Mouse (Mus musculus): ENCODE measurements at regions not wholly inside any gene's neighbourhood (a gene's known extent, or its start where the extent isn't known, plus 50 kb on each side); places are given as distances from the start of the nearest gene placed in this dataset.

DNA sequence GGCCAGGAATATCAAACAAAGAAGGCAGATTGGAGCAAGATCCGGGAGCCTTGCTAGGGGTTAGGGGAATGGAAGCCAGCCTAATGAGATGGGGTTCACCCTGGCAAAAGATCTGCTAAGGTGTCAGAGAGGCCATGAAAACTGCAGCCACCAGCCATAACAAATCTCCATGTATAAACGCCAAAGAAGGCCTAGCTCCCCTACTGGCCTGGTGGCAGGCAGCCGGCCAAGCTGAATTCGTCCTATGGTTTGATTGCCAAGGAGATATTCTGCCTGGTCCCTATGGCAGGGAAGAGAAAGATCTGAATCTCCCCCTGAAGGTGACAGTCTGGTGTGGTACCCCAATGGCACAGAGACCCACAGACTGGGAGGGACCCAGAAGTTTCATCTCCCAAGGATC lies 104.8 kb upstream of the E030018B13Rik start:
- in situ Hi-C loops (cut with MboI, MseI), result loop anchor here (5.0 kb wide), 1 partner anchor 75 kb away; no protein-coding TSS in a partner anchor

DNA sequence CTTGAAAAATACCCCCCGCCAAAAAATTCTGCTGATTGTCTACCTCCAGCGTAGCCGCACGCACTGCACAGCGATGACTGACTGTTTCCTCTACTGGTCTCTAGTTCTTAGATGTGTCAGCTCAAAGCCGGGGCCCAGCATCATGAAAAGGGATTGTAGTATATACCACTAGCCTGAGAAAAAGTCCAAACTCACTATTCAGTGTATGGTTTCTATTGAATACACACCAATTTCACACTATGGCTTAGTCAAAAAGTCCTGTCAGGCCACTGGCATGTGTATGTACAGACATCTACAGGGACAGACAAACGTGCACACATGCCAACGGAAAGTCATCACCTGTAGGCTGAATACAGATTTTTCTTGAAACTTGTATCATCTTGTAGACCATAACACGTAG lies 101.1 kb upstream of the E030018B13Rik start:
- in situ Hi-C loops (cut with MboI, MseI), result loop anchor here (5.0 kb wide), 1 partner anchor 42 kb away; no protein-coding TSS in a partner anchor

DNA sequence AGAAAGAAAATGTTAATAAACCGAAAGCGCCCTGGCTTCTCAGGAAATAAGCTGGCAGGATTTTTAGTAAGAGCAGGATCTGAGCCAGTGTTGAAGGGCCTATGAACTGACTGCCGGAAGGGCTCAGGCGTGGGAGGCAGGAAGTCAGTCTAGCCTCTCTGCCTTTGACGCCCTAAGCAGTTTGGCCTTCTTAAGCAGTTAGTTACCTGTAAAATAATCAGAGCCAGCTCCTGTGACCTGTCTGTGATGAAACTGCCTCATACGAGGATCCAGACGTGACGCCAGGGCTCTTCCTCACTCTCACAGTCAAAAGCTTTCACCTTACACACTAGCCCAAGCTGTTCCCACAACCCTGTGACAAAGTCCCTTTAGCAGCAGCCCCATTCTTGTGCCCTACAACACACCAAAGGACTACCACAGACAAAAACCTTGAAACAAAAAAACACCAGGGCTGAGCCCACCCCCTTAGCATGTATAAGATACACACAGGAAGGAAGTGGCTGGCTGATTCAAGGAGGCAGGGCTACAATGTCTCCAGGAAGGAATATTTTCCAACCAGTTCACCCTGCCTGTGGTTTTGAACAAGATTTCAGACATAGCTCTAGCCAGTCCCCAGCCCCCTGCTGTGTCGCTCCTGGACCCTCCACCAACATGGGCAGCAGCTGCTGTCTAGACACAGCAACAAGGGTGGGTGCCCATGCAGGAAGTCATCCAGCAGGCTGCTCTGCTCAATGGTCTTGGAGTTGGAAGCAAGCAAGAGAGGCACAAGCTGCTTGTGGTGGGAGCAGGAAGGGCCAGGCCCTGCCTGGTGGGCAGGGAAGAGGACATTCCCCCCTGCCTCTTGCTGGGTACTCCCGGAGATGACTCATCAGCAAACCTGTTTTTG lies 100.4 kb upstream of the E030018B13Rik start:
- in situ Hi-C loops (cut with MboI, MseI), result loop anchor here (5.0 kb wide), 1 partner anchor 41 kb away; no protein-coding TSS in a partner anchor

DNA sequence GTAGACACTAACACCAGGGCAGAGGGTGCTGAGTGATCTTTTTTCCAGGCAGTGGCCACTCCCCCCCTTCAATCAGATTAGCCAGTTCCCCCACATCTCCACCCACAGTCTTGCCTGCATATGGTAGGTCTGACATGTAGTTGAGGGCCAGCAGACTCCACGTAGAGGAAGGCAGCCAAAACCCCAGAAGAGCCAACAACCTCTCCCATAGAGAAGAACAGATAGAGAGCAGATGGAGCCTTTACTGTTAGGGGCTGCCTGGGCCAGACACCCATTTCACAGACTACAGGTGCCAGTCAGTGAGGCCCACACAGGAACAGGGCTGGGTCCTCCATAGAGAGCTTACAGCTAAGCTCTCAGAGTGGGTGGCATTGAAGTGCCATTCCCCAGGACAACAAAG lies 99.2 kb upstream of the E030018B13Rik start:
- in situ Hi-C loops (cut with MboI, MseI), result loop anchor here (5.0 kb wide), 1 partner anchor 40 kb away; no protein-coding TSS in a partner anchor

DNA sequence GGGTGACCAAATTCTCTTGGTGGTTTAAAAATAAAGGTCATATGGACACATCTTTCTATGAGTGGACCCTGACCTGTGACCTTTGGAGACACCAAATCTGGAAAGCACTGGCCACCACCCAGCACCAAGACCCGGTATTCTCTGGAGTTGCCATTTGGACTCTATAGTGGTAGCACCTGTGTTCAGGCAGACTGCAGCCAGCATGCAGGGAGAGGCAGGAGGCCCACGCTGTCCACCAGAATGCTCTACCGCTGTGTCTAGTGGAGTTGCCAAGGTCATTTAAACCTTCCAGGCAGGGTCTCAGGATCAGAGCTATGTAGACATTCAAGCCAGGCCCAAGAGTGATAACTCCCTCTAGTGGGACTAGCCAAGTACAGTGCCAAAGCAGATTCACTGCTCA lies 98.6 kb upstream of the E030018B13Rik start:
- in situ Hi-C loops (cut with MboI, MseI), result loop anchor here (5.0 kb wide), 1 partner anchor 39 kb away; no protein-coding TSS in a partner anchor

DNA sequence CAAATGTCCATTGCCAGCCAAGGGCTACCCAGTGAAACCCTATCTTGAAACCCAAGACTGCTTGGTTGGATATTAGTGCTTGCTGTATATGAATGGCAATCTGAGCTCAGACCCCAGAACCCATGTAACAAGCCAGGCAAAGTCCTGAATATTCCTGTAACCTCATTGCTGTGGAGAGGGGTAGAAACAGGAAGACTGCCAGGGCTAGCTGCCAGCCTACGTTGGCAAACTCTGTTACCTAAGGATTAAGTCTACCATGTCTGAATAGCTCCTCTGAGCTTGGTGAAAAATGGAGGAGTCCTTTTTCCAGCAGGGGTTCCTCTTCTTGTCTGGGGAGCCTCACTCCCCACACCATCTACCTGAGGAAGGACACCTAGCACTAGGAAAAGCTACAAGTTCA lies 96.4 kb upstream of the E030018B13Rik start:
- in situ Hi-C loops (cut with MboI, MseI), result loop anchor here (5.0 kb wide), 1 partner anchor 68 kb away; no protein-coding TSS in a partner anchor

DNA sequence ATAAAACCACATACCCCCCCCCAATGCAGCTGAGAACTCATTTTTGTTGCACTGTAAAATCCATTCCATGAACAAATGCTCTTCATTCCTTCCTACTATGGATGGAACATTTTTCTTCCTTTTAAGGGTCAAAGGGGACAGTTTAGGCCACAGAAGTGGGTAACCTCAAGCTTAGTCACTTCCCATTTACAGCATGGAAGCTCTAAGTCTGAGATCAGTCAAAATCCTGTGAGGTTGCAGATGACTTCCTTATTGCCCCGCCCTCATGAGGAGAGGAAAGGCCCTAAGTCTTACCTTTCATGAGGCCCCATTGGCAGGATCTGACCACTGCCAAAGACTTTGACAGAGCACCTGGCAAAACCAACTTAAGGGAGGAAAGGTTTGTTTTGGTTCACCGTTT lies 94.7 kb upstream of the E030018B13Rik start:
- in situ Hi-C loops (cut with MboI, MseI), result loop anchor here (5.0 kb wide), 1 partner anchor 70 kb away; no protein-coding TSS in a partner anchor

DNA sequence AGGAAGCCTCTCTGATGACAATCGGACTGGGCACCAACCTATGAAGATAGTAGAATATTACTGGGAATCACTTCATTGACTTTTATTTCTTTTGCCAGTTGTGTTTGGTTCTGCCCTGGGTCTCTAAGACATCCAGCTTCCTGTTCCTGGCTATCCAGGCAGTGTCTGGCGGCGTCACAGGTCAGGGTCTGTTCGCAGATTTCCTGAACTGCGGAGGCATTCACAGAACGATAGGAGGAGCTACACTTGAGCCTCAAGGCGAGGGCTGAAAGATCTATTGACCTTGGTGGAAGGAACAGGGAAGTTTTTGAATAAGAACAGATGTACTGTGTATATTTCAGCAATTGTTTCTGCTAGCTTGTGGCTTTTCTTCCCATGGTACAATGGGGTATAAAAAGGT lies 92.6 kb upstream of the E030018B13Rik start:
- in situ Hi-C loops (cut with MboI, MseI), result loop anchor here (5.0 kb wide), 1 partner anchor 72 kb away; no protein-coding TSS in a partner anchor

DNA sequence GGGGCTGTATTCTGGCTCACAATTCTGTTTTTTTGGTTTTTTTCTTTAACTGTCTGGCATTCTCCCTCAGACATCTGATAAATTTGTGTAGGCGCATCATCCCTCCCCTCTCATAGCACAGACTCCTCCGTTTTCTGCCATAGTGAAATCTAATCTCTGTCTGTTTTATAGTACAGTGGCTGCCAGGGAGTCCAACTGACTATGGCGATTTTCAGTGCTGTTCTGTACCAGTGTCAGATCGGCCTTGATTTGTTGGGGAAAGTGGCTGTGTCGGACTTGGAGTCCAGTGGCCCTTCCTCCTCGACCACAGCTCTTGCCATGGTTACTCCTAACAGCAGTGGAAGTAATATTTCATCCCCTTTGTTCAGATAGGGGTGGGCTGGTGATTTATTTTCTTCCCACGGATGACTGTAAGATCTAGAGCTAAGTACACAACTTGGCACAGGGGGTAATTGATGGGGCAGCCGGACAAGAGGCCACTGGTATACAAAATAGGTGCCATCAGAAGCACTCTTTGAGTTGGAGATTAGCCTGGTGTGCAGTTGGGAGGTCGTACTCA lies 87.2 kb upstream of the E030018B13Rik start:
- in situ Hi-C loops (cut with MboI, MseI), result loop anchor here (5.0 kb wide), 1 partner anchor 47 kb away; no protein-coding TSS in a partner anchor

DNA sequence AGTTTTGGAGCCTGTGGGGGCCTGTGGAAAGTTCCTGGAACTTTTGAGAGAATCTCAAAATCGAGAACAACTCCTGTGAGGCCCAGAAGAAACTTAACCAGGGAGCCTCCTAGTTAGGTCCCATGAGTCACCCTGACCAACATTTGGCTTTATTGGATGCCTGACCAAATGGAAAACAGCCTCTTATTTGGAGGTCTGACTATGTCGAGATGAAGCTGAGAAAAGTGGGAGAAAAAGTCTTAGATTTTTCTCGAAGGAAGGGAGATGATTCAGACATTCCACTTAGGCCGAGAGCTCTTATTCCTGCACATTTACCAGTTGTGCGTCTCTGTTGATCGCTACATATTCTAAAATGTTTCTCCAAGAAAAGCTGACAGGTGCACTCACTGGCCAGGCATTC lies 83.0 kb upstream of the E030018B13Rik start:
- in situ Hi-C loops (cut with MboI, MseI), result loop anchor here (10.0 kb wide), 1 partner anchor 489 kb away; no protein-coding TSS in a partner anchor

DNA sequence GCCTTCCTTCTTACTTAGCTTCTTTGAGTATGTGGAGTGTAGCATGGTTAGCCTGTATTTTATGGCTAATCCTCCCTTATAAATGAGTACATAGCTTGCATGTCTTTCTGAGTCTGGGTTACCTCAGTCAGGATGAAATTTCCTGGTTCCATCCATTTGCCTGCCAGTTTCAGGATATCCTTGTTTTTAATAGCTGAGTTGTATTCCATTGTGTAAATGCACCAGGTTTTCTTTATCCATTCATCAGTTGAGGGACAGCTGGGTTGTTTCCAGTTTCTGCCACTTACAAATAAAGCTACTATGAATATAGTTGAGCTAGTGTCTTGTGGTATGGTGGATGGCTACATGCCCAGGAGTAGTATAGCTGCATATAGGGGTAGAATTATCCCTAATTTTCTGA lies 80.7 kb upstream of the E030018B13Rik start:
- in situ Hi-C loops (cut with MboI, MseI), result loop anchor here (10.0 kb wide), 1 partner anchor 491 kb away; no protein-coding TSS in a partner anchor

All from T-helper 2 cell (primary cell).